Mouse (Mus musculus) liver, adult 2 months (tissue): ENCODE data around the gene Rrp12. TPM values are rescaled to one million over a fixed set of nuclear protein-coding genes. Genes with fewer than 3 reads are reported as not detected.

Source experiments
- DNase-seq: peaks from one replicate; pipeline ENCODE4 v3.0.0-alpha.2; 2011; ENCODE audit warnings: low read depth, low spot score; ENCODE audit errors: extremely low read depth
- H3K27ac ChIP-seq: fragments of 200-500 bp; replicated peaks from 2 replicates; pipeline ENCODE4 v1.5.1; 2012; ENCODE audit warnings: low read depth, mild to moderate bottlenecking, control low read depth, inconsistent platforms, low read length; ENCODE audit not compliant: insufficient read depth
- H3K27me3 ChIP-seq: fragments of 200-500 bp; 2 replicates; pipeline ENCODE4 v1.6.1; 2012; ENCODE audit warnings: mild to moderate bottlenecking, moderate library complexity, low read length, inconsistent platforms; ENCODE audit not compliant: control insufficient read depth, insufficient read depth
- H3K36me3 ChIP-seq: fragments of 200-500 bp; 2 replicates; pipeline ENCODE4 v1.6.1; 2012; ENCODE audit warnings: low read length, inconsistent platforms; ENCODE audit not compliant: control insufficient read depth, insufficient read depth
- H3K4me1 ChIP-seq: fragments of 200-500 bp; 2 replicates; pipeline ENCODE4 v1.6.1; 2011; ENCODE audit warnings: low read length; ENCODE audit not compliant: control insufficient read depth, insufficient read depth
- H3K4me3 ChIP-seq: fragments of 200-500 bp; 2 replicates; pipeline ENCODE4 v1.5.1; 2011; ENCODE audit warnings: low read depth, mild to moderate bottlenecking, control low read depth, low read length, moderate library complexity; ENCODE audit not compliant: insufficient read depth
- H3K79me2 ChIP-seq: fragments of 200-500 bp; 2 replicates; pipeline ENCODE4 v1.6.1; 2012; ENCODE audit warnings: inconsistent platforms, mild to moderate bottlenecking, low read length, moderate library complexity; ENCODE audit not compliant: control insufficient read depth, insufficient read depth
- H3K9ac ChIP-seq: fragments of 200-500 bp; 2 replicates; pipeline ENCODE4 v1.6.1; 2012; ENCODE audit warnings: low read depth, mild to moderate bottlenecking, control low read depth, inconsistent platforms, low read length
- CTCF ChIP-seq: fragments of 200-500 bp; IDR thresholded peaks from 2 replicates; pipeline ENCODE4 v1.5.1; 2011; ENCODE audit warnings: low read depth, low read length, control low read depth
- POLR2A ChIP-seq: fragments of 200-500 bp; IDR thresholded peaks from 2 replicates; pipeline ENCODE4 v1.6.1; 2011; ENCODE audit warnings: low read length, control low read depth; ENCODE audit not compliant: insufficient read depth; ENCODE audit errors: extremely low read depth
- WGBS: fragments of 180-500 bp; shearing (Covaris S2); methylation state at CpG from one replicate; pipeline ENCODE4 v1.1.7; 2018; 5-methylcytosine and 5-hydroxymethylcytosine counted together
- polyA plus RNA-seq: library from polyadenylated mRNA; depleted of rRNA; stranded (reverse); fragments of >200 nt; gene quantifications from 2 replicates; pipeline ENCODE4 v1.2.3, GENCODE M21; 2012
- total RNA-seq: library from RNA; depleted of rRNA; stranded (reverse); fragments of >200 nt; gene quantifications from 2 replicates; pipeline ENCODE4 v1.2.3, GENCODE M21; 2014

Gene Rrp12
- total and polyA plus RNA-seq, 2 experiments: 1.4 to 4.1 TPM

DNA sequence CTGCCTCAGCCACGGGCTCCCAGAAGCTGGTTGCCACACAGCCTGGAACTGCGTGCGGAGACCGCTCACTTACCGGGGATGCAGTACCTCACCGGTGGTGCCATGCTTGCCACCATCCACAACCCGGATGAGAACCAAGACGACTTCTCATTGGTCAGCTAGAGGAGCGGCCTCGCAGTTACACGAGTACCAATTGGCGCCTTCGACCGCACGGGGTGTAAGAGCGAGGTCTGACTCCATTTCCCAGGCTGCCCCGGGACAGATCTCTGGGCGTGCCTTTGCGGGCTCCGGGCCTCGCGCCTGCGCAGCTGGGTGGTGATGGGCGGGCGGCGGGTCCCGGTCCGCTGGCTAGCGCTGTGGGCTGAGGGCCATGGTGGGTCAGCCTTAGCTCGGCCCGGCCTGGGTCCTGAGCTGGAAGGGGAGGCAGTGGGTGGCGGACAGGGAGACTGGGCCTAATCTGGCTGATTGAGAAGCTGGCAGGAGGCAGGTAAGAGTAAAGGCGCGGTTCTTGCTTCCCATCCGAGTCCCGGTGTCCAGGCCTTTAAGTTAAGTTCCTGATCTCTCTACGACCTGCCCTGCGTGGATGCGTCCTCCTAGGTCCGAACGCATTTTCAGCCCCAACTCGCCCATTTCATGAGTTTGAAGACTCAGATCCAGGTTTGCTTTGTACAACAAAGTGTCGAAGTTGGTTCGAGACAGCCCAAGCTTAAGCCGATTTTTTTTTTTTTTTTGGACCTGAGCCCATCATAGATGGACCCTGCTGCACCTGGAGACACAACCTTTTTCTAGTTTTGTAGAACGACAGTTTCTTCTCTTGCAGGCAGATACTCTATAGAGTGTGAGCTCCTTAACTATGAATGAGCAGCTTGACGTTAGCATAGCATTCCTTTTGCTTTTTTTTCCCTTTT is 37.5 kb upstream of the Rrp12 start, which contains the start of the genes Exosc1 and Zdhhc16:
Gene Exosc1, minus strand, starts transcription at position 245 of the 908 bp plus-strand sequence.
Gene Zdhhc16, plus strand, starts transcription at position 302 of the 908 bp plus-strand sequence.
- Histone ChIP-seq H3K4me3 (peak within 1 kb of the TSS; percentile 95), H3K79me2 (peaks cover 6% of the 10 kb centered on the region; the same call in 1 of the 2 replicates), H3K27ac (peak within 1 kb of the TSS; percentile 51), H3K4me1 (peaks cover 6% of the 10 kb centered on the region), H3K9ac (peak within 1 kb of the TSS; percentile 93), H3K27me3 (no peaks in the 10 kb centered on the region), H3K36me3 (peaks cover 4% of the 10 kb centered on the region; the same call in 1 of the 2 replicates)
- peak; percentile 95 for DNase-seq
- under 1% methylated on average over 47 of the region's 47 CpGs for WGBS
- TF ChIP-seq POLR2A: peak; percentile 50
- TF ChIP-seq CTCF: no peak

DNA sequence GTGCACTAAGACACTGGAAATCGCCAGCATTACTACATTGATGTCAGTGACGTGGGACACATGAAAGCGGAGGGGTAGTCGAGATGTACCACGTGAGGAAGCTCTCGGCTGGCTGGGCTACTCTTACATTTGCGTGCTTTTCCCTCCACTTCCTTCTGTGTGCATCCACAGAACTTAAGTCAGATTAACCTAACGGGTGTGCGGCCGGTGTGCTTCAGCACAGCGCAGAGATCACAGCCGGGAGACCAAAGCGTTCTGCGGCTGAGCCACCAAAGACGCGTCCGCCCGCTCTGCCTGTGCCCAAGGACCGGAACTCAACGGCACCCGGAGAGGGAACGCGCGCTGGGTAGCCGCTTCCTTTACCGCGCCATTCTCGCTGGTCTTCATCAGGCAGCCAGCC is 36.7 kb upstream of the Rrp12 start:
- TF ChIP-seq CTCF: no peak
- TF ChIP-seq POLR2A: no peak
- Histone ChIP-seq H3K79me2 (peaks cover 6% of the 10 kb centered on the region; the same call in 1 of the 2 replicates), H3K27ac (no peak overlapping the region; the same call in 1 of the 2 replicates), H3K9ac (peak overlapping the region; percentile 77), H3K4me1 (peaks cover 6% of the 10 kb centered on the region), H3K4me3 (peak overlapping the region; percentile 94), H3K36me3 (peaks cover 7% of the 10 kb centered on the region; the same call in 1 of the 2 replicates), H3K27me3 (no peaks in the 10 kb centered on the region)
- whole genome bisulfite sequencing: under 1% methylated on average over 28 of the region's 28 CpGs
- DNase-seq: no peak

DNA sequence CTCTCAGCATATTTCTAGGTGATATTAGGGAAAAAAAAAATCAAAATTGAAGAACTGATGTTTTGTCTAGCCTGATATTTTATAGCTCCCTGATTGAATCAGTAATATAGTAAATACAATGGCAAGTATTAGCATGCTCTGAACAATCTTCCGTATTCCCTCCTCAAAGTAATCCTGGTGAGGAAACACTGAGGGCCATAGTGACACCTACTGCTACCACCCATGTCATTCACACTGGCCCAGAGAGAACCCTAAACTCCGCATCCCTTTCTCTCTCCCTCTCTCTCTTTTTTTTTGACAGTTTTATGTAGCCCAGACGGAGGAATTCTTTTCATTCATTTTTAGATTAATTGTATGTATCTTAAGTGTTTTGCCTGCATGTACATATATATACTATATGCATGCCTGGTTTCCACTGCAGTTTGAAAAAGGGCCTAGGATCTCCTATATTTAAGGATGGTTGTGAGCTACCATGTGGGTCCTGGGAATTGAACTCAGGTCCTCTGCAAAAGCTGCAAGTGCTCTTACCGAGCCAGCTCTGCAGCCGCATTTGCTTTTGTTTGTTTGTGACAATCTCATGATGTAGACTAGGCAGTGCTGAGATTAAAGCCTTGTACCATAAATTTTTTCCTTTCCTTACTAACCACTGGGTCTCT is 24.6 kb upstream of the Rrp12 start:
- Histone ChIP-seq H3K27ac (no peak overlapping the region), H3K36me3 (peaks cover 39% of the 10 kb centered on the region), H3K4me1 (no peaks in the 10 kb centered on the region), H3K27me3 (no peaks in the 10 kb centered on the region), H3K4me3 (no peak overlapping the region), H3K79me2 (no peaks in the 10 kb centered on the region), H3K9ac (no peak overlapping the region)
- 88% methylated on average over 5 of the region's 5 CpGs for WGBS
- DNase-seq: no peak
- TF ChIP-seq CTCF: no peak
- no peak for TF ChIP-seq POLR2A

DNA sequence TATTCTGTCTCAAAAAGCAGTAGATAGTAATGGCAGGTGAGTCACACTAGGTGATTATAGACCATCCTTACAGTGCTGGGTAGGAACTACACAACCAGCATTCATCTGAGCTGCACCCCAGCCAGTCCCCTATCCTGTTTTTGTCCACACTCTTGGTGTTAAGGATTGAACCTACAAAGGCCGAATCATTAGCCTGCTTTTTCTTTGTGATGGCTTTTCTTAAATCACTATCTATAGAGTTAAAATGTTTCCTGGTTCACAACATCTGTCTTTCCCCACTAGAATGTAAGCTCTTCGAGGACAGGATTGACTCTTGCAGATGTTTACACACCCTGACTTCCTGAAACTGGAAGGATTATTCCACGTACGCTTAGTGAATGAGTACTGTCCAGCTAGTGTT is 23.5 kb upstream of the Rrp12 start:
- H3K27ac ChIP-seq: no peak overlapping the region
- no peak for DNase-seq
- H3K4me1 ChIP-seq: no peaks in the 10 kb centered on the region
- H3K27me3 ChIP-seq: no peaks in the 10 kb centered on the region
- H3K9ac ChIP-seq: no peak overlapping the region
- peaks cover 42% of the 10 kb centered on the region for H3K36me3 ChIP-seq
- H3K4me3 ChIP-seq: no peak overlapping the region
- 83% methylated on average over 4 of the region's 4 CpGs for WGBS
- no peaks in the 10 kb centered on the region for H3K79me2 ChIP-seq
- TF ChIP-seq POLR2A: no peak
- TF ChIP-seq CTCF: no peak

DNA sequence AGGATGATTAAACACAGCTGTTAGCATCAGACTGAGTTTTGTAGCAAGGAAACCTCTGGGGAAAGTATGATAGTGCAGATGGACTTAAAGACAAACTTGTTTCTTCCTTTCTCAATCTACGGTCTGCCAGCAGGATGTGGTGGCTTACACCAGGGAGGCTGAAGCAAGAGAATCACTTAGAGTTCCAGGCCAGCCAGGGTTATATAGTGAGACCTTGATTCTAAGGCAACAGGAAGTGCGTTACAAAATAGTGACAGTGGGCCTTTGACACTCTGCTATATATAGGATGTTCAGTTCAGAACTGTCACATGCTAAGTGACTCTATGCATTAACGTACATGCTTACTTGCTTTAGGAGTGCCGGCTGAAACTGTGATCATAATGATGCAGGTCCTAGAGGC is 20.9 kb upstream of the Rrp12 start:
- Histone ChIP-seq H3K36me3 (peaks cover 30% of the 10 kb centered on the region), H3K27ac (no peak overlapping the region), H3K27me3 (no peaks in the 10 kb centered on the region), H3K9ac (no peak overlapping the region), H3K4me1 (peaks cover 11% of the 10 kb centered on the region), H3K4me3 (no peak overlapping the region), H3K79me2 (peaks cover 18% of the 10 kb centered on the region)
- 79% methylated on average over 4 of the region's 4 CpGs for WGBS
- DNase-seq: no peak
- no peak for TF ChIP-seq POLR2A
- no peak for TF ChIP-seq CTCF
